Mouse (Mus musculus): Measurements from ENCODE around the gene Cdh20. TPM values are rescaled to one million over a fixed set of nuclear protein-coding genes. Genes with fewer than 3 reads are reported as not detected.

Gene Cdh20
- total RNA-seq (2021): 1 to 10 TPM; 1.1 to 2.0 TPM
- long read RNA-seq, experiment 1, full-length matches to known transcripts: 1 of 1 reads
- long read RNA-seq, experiment 1, partial matches to known transcripts: 0 of 1 reads
- long read RNA-seq, experiment 1, other reads (novel, unspliced or antisense): 0 of 1 reads
- long read RNA-seq, experiment 2: 0 reads

DNA sequence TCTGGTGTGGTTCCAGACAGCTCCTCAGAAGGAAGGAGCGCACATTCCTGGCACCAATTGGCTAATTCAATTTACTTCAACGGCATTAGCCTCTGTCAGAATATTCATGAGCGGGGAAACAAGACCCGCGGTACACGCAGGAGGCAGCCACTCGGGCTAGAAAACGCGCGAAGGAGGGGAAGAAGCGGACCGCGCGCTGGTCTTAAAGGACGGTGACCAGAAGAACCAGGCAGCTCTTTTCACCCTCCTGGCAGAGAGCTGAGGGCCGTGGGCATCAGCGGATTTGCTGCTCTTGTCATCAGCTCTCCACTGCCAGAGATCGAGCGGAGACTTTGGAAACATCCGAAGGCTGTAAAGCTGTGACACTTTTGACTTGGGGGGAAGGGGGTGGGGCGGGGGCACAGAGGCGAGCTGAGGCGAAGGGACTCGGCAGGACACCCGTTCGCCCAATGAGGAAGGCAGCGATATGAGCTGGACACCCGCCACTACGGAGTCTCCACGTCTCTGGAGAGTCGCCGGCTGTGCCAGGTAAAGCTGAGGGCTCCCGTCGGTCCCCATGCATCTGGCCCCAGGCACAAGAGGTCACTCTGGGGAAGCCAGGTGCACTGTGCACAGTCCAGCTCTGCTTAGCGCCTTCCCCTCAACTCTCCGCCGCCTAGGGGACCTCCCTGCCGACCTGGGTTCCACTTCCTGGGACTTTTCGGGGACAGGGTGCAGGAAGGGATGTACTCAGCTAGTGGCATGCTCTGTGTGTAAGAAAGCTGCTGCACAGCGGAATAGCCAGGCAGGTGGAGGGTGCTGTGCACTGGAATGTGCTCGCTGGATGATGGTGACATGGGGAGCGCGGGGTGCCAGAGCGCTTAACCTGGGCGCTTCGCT is at the start of gene Cdh20:
Cdh20 (plus strand) TSS at position 159 of the 879 bp plus-strand sequence.
- DNase-seq: peak in 1 of 2 experiments; percentile 16

DNA sequence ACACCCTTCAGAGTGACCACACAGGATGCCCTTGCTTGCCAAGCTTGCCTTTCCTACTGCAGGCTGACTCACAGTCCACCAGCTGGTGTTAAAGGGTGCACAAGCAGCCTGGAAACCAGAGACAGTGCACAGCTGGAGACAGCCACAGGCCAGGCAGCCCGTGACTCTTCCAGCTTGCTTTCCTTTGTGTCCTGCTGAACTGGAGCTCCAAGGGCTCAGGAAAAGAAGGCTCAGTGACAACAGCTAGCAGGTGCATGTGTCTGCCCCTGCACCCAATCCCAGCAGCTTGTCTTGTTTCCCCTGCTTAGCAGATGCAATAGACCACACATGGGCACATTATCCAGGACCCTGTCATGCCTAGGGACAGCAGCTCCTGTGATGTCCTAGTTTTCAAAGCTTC is 21.5 kb upstream of the Cdh20 start:
- no peak for DNase-seq

DNA sequence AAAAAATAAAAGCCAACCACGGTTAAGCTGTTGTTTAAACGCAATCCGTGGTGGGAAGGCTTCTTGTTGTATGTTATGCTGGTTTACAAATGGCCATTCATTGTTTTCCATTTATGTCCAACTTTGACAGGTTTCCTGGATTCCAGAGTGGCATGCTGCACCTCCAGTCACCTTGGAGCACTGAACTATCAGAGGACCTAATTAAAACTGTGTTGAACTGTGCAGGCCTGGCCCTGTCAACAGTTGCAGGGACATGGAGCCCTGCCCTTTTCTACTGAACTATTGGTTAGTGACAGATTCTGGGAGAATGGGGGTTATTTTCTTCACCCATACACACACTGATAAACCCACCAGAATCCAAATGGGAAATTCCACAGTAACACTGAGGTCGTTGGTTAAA is 20.9 kb upstream of the Cdh20 start:
- DNase-seq: no peak

DNA sequence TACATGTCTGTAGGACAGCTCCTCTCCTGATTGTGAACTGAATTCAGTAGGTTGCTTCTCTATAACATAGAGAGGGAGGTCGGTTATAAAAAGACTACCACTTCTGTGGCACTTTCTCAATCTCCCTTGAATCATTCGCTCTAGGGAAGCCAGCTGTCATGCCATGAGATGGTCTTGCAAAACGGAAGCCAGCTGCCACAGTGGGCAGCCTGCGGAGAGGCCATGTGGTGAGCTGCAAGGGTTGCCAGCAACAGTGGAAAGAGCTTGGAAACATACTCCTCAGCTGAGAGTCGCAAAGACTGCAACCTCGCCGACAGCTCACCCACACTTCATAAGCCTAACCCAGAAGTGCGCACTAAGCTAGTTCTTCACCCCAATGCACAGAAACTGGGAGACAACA is 13.8 kb upstream of the Cdh20 start:
- no peak for DNase-seq

DNA sequence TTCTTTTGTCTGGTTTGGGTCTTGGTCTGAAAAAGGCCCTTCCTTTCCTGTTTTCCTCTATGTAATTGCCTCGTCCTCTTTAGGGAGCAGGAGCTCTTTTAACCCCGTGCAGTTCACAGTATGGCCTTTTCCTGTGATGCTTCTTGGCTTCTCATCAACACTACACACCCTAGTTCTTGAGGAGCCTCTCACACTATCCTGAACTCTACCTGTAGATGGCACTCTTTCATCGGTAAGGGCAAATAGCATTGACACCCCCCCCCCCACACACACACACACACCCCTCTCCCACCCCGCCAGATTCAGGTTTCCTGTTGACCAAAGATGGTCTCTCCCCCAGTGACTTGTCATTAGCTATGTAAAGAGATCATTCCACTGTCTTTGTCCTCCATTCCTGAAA is 12.4 kb upstream of the Cdh20 start:
- DNase-seq: no peak

DNA sequence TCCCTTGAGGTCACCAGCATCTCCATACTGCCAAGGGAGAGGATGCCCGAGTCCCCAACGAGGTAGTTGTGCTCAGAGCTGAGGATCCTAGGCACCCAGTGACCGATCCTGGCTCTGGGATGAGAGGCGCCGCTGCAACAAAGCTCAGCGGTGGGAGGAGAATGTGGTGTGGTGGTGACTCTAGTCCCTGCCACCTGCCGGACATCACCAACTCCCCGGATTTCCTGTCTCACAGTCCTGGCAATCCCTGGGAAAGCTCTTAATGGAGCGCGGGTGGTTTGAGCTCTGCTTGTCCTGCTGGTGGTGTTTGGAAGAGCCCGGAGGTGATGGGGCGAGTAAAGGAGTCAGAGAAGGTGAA is 900 bp downstream of the Cdh20 start:
- peak in 1 of 2 experiments; percentile 4 for DNase-seq

DNA sequence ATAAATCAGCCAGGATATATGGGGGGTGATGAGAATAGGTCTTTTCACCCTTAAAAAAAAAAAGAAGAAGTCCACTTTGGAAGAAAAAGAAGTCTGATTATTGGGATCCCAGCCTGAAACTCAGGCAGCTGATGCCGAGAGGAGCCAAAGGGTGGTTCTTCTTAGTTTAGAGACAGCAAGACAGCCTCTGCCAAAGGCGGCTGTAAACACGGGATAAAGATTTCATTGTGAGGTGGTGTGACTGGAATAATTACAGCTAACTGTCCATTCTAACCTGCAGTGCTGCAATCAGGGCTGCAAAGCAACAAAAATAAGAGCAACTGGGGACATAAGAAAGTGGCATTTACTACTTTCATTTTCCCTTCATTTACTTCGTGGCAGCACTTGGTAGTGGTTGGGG is 3.6 kb downstream of the Cdh20 start:
- DNase-seq: no peak

DNA sequence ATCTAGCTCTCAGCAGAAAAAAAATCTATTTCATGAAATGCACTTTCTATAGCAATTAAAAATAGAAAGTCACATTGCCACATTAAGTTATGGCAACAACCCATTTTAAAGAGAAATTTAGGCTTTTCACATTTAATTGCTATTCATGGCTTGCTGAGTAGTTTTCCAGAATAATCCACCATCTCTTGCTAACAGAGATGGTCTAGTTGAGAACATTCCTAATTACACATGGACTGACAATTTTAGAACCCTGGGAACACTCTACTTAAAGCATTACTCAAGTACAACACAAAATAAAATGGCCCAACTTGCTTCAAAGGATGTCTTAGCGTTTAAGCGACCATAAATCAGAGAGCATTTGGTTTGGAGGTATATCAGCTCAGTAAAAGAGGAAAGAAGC is 4.9 kb downstream of the Cdh20 start:
- no peak for DNase-seq

DNA sequence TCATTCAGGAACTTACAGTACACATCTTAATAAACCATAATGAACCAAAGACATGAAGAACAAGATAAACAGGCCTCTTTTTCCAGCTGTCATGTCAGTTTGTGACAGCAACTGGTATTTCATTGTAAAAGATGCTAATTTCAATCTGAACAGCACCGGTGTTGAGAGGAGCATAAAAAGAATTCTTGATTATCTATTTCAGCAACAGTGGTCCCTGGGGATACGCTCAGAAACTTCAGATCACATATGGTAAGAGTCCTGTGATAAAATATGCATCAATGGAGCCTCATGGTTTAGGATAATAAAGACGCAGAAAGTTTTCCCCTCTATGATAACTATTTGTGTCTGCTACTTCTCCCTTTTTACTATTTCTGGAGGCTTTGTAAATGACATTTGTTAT is 25.2 kb downstream of the Cdh20 start:
- no peak for DNase-seq

DNA sequence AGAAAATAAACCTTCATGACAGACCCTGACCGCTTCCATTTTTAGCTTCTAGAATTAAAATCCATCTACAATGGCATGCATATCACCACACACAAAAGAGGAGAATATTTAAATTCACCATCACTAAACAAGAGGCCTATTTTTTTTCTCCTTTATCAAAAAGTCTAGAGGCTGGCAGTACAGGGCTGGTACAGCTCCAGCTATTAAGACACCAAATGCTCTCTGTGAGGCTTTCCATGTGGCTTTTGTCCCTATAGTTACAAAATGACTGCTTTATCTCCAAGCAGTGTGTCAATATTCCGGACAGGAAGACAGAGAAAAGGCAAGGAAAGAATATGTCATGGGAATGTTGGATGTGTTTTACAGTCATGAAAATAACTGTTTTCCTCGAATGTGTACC is 27.8 kb downstream of the Cdh20 start:
- DNase-seq: no peak

DNA sequence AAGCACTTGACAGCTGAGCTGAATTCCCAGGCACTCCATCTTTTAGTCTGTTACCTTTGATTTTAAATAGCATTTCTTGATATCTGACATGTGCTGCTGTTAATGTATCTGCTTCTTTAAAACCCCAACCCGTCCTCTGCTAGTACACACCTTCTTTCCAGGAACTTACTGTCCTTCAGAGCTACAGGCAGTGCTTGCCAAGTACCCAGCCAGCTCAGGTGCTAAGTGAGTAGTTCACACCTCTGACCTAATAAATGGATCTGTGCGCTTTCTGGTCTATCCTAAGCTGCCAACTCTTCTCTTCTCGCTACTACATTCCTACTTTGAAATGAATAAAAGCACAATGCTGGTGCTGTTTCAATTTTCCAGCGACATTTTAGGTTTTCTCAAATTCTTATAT is 28.8 kb downstream of the Cdh20 start:
- DNase-seq: peak; percentile 14 to 36

DNA sequence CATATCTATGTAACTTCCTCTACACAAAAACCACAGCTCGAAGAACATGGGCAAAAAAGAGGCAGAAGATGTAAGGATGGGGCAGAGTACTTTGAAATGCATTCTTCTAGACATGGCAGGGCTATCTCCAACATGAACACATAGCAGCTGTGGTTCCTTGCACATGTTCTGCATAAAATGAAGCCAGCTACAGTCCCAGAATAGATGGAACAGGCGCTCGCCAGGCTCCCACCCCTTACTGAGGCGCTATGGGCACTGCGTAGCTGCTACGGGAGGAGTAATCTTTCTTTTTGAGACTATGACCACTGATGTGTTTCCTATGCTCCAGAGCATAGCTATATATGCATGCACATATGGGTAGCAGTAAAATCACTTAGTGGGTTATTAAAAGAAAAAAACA is 36.4 kb downstream of the Cdh20 start:
- no peak for DNase-seq

DNA sequence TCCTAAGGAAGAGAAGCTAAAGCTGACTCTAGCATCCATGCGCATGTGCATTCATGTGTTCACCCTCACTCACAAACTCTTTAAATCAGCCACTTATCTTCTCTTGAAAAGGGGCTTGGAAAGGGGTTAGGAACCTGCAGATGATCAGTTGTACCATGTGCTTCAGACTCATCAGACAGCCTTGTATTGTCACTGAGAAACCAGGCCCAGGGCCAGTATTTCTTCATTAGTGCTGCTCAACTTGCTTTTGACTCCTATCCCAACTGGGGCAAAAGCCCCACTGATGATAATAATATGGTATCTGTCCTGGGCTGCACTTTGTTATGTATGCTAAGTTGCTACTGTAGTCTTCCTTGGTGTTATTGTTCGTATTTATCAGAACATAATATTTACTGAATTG is 38.9 kb downstream of the Cdh20 start:
- DNase-seq: no peak

DNA sequence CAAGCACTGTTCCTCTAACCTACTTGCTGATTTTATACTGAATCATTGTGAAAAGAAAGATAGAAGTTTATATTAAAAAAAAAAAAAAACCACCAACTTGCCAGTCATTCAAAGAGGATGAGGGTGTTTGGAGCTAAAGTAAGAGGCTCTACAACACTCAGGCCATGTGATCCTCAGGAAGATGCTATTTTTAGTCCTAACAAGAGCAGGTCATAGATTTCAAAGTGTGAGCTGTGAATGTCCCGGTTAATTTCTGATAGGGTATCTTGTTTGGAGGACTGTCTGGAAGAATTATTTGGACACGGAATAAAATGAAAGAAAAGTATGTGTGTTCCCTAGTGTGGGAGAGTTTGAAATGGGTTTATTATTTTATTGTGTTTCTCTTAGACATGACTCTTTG is 49.2 kb downstream of the Cdh20 start:
- peak; percentile 18 to 42 for DNase-seq

DNA sequence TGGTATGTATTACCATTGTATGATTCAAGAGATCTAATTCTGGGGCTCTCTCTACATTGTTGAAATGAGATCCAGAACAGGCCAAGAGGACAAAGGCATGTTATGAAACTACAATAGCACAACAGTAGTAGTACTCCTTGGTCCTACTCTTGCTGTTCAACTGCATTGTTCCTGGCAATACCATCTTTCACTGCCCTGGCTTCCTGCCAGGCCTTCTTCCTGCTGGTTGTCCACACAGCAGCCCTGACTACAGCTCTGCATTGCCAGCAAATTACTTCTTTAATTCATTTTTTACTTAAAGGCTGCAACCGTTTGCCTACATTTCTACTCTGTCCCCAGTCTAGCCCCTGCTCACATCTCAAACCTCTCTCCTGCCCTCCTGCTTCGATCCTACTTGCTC is 59.8 kb downstream of the Cdh20 start:
- DNase-seq: no peak

DNA sequence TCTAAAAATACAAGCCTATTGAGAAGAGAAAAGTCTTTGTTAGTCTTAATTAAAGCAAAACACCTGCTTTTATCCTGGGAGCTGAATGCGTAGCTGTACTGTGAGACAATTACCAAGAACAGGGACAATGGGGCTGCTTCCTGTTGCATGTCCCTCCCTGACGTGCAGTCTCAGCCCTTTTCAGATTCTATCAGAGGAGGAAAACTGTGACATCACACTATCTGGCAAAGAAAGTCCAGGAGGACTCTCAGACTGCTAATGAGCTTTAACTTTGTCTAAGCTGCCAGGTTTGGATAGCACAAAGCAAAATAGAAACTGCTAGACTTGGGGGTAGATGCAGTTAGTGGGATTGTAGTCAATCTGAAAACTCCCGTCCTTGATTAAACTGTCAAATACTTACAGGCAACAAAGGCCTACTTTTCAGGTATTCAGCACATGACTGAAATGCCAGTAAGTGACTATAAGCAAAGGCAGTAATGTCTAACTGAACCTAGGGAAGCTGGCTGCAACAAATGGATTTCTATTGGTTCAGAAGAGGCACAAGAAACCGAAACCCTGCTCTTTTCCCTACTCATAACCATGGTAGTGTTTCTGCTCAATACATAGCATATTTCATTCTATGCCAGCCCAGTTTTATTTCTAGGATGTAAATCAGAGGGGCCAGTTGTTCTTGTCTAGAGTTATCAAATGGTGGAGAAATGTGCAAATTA is 70.0 kb downstream of the Cdh20 start:
- no peak for DNase-seq

DNA sequence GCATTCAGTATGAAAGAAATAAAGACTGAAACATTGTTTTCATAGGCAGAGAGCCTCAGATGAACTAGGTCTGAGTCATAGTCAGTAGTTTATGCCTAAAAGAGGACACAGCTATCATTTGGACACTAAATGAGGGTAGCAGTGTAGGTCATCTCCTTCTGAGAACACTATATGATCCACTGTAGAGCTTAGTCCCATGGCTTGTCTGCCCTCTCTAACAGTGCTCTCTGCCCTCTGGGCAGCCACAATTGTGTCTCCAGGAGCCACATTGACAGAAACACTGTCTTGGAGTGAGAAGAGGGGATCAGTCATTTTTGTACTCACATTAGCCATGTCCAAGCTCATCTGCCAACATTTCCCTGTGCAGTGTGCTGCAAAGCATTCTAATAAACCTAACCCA is 70.7 kb downstream of the Cdh20 start:
- DNase-seq: no peak

DNA sequence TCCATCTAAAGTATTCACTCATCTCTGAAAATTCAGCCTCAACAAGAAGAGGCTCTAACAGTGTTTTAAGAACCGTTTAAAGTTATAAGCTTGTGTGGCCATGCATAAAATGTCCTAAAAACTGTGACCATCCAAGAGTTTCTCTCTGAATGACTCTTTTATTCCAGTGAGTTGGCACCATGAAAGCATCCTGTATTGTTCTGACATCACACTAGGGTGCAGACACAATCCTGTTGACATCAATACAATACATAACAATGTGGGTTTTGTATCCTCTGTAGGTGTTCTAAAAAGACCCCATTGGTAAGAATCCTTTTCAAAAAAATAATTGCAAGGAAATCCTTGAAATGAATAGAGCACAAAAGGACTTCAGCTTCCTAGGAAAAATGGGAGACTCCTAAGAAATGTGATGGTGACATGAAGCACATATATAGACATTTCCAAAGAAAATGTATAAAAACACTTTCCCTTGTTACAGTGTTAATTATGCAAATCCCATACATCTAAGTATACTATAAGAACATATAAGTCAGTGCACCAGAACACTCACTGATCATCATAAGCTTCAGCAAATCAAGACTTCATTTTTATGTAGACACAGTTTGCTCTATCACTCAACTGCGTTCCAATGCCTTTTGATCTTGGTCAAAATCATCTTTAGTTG is 80.1 kb downstream of the Cdh20 start:
- no peak for DNase-seq

DNA sequence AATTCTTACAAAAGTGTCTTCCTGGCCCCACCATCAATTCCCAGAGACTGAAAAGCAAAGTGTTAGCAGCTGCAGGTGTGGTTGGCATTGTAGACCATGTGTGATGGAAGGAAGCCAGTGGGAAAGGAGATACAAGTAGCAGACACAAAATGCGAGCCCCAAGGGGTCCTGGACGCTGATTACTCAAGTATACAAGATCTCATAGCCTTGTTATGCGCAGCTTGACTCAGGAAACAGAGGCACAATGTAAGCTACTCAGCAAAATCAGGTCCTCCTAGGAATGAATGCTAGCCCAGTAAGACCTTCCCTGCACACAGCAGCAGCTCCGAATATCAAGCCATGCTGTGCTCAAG is 80.6 kb downstream of the Cdh20 start:
- DNase-seq: no peak

DNA sequence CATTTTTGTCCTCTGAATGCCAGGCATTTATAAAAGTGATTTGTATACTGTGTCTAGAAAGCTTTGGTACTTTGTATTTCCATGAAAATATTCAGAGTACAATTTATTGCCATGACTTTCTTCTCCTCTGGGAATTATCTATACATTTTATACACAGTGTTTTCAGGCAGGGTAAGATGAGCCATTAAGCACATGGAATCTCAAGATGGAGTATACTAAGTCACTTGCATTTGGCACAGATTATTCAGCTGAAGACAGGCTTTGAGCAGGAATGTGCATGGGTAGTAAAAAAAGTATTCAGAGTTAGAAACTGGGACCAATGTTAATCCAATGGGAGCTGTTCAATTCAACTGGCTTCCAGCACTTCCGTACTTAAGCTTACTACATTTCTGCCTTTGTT is 109.1 kb downstream of the Cdh20 start:
- DNase-seq: no peak

DNA sequence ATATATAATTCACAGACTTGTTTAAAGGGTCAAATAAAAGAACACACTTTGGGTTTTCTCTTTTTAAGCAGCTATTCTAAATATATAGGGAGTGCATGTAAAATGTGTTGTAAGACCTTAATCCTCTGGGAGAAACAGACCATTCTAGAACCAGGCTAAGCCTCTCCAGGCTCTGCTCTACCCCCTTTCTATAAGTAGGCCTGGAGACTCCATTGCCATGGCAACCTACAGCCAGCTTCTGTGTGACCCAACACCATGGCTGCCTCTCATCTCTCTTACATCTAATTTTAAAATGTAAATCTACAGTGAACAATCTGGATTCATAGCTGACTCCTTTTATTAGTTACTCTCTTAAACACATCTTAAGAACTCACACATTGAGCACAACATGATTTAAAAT is 133.5 kb downstream of the Cdh20 start:
- DNase-seq: no peak

DNA sequence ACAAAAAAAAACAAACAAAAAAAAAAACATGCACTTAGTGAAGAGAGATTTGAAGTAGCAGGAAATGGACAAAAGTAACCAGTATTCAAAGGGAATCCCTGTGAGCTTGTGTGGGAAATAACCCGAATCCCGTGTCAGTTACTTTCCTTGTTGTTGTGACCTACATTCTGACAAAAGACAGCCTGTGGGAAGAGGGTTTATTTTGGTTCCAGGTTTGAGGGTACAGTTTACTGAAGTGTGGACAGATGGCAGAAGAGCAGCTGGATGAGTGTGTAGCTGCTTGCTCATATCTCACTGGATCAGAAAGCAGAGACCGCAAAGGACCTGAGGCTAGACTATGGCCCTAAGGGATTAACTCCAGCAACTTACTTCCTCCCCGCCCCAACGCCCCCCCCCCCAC is 135.1 kb downstream of the Cdh20 start:
- DNase-seq: no peak

DNA sequence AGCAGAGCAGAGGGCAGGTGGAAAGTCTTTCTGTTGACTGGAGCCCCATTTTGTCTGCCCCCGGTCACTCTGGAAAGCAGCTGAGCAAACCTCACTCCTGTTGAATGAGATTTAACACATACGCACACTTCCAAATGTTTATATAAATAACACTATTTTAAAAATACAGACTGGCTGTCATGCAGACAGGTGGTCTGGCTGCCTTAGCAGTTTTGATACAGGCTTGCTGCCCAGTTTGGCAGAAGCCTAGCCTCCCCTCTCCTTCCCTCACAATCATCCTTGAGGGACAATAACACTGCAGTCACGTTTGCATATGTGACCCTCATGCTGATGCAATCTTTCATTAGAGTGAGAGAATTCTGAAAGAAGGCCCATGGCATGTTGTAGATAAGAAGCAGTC is 144.1 kb downstream of the Cdh20 start:
- DNase-seq: no peak
